Mouse (Mus musculus) mesoderm, embryonic 11.5 days (tissue): ENCODE measurements at regions not wholly inside any gene's neighbourhood (a gene's known extent, or its start where the extent isn't known, plus 50 kb on each side); places are given as distances from the start of the nearest gene placed in this dataset.
"Not testable (repeated sequence)": the region's sequence is repeated elsewhere in the genome, so short reads cannot be mapped to it uniquely, and the experiment has no call there.

Source experiments
- DNase-seq: peaks from one replicate; pipeline ENCODE4 v3.0.0-alpha.2; 2012; ENCODE audit warnings: low read depth, low spot score

- not testable (repeated sequence) for DNase-seq
These were observed 91.8 kb downstream of the 2410141K09Rik start for GRCm38 (mm10) chr13:66349131-66349530.

- not testable (repeated sequence) for DNase-seq
These were observed 92.9 kb upstream of the Gm10772 start for GRCm38 (mm10) chr13:66320280-66320679.

- DNase-seq = not testable (repeated sequence)
These were observed 84.4 kb upstream of the Gm10772 start for GRCm38 (mm10) chr13:66311819-66312218.

GRCm38 (mm10) chr13:66299901-66300300 is 72.5 kb upstream of the Gm10772 start:
- peak; percentile 12 for DNase-seq

- DNase-seq = not testable (repeated sequence)
These were observed 64.0 kb upstream of the Gm10772 start for GRCm38 (mm10) chr13:66291385-66291784.
